13 mouse cellular contexts compared by ENCODE assay signal in genomic region chr9:116330796-116331195, GRCm38 (mm10).
DNase-seq lines count a peak whose midpoint lies in the region; TF ChIP-seq lines count a peak whose summit lies in the region.
"Had no signal": no experiment of that assay in that cellular context is flagged by ENCODE, and none has a peak within 500 bp of the region (broad histone marks: within the 10 kb centered on the region; RNA-seq: fewer than 3 reads in every experiment).

No protein-coding gene starts in this region.

- no peak for TF ChIP-seq POLR2A in CH12.LX (IDR thresholded peaks at IDR 0.05; ENCODE audit: low read depth, low read length)

- H3K27me3 ChIP-seq in CH12.LX (replicated peaks) = no peaks in the 10 kb centered on the region
- no peaks in the 10 kb centered on the region for H3K27me3 ChIP-seq in limb, embryonic 10.5 days (ENCODE audit: low read depth, poor library complexity, severe bottlenecking)
- H3K27me3 ChIP-seq: megakaryocyte, embryonic 14.5 days had no signal

- no peaks in the 10 kb centered on the region for H3K36me3 ChIP-seq in CH12.LX (replicated peaks in 1 of 2; ENCODE audit: control insufficient read depth in 1 of 2, insufficient read depth in 1 of 2, low read length in 1 of 2)
- H3K36me3 ChIP-seq in limb, embryonic 10.5 days = no peaks in the 10 kb centered on the region
- H3K36me3 ChIP-seq: G1E had no signal

- TF ChIP-seq EP300 in CH12.LX (IDR thresholded peaks at IDR 0.05; ENCODE audit: low read length) = no peak

- dilution Hi-C loops in CH12.LX (cut with MboI; ENCODE audit: extremely low pct_ligation_motif_present, extremely low pct_unique_long_range_greater_than_20kb, low sequenced_read_pairs) = no loop called here

- in situ Hi-C loops in CH12.LX (cut with MboI; ENCODE audit: low pct_ligation_motif_present, low pct_unique_long_range_greater_than_20kb, low sequenced_read_pairs) = loop anchor here (5.0 kb wide), 1 partner anchor 37 kb away; no protein-coding TSS in a partner anchor

- no peak overlapping the region; the same call in 1 of the 2 replicates for H3K27ac ChIP-seq in left cerebral cortex, adult 2 months
- H3K27ac ChIP-seq in CH12.LX (ENCODE audit: insufficient read depth, low read depth) = peak overlapping the region; percentile 58; the same call in 1 of the 2 replicates
- peak overlapping the region; percentile 9; the same call in 1 of the 2 replicates for H3K27ac ChIP-seq in limb, embryonic 10.5 days

- intact Hi-C loops in left cerebral cortex, adult 2 months (cut with DNase I) = no loop called here

- no peaks in the 10 kb centered on the region for H3K79me2 ChIP-seq in CH12.LX (replicated peaks; ENCODE audit: control insufficient read depth, extremely low read depth, insufficient read depth, poor library complexity, severe bottlenecking)

- no peak overlapping the region for H3K4me2 ChIP-seq in CH12.LX (ENCODE audit: insufficient read depth, low read depth, poor library complexity, severe bottlenecking)

- peak; percentile 11; the same call in 1 of the 2 replicates for TF ChIP-seq CTCF in left cerebral cortex, adult 2 months (IDR thresholded peaks at IDR 0.05)
- peak in 1 of 2 experiments; percentile 76; a peak in 2 of 4 replicates for TF ChIP-seq CTCF in CH12.LX (conservative IDR thresholded peaks at IDR 0.05 in 1 of 2, IDR thresholded peaks at IDR 0.05 in 1 of 2; ENCODE audit: low read depth in 2 of 2, low read length in 2 of 2)

- 73% methylated on average over 5 of the region's 5 CpGs for WGBS in limb, embryonic 10.5 days

- no peaks in the 10 kb centered on the region for H3K9me3 ChIP-seq in CH12.LX (replicated peaks; ENCODE audit: low read length)
- no peaks in the 10 kb centered on the region for H3K9me3 ChIP-seq in limb, embryonic 10.5 days (replicated peaks)
- H3K9me3 ChIP-seq: megakaryocyte, embryonic 14.5 days had no signal

- H3K4me3 ChIP-seq in left cerebral cortex, adult 2 months = no peak overlapping the region
- no peak overlapping the region for H3K4me3 ChIP-seq in CH12.LX (replicated peaks in 1 of 3; ENCODE audit: low read depth in 2 of 3, low read length in 2 of 3, poor library complexity in 1 of 3)
- H3K4me3 ChIP-seq in limb, embryonic 10.5 days = no peak overlapping the region
- H3K4me3 ChIP-seq: megakaryocyte, embryonic 14.5 days had no signal

- DNase-seq in left cerebral cortex, adult 2 months (ENCODE audit: extremely low spot score in 1 of 2, low spot score in 2 of 2) = no peak
- DNase-seq in left cerebral cortex, adult 9 months (ENCODE audit: low spot score in 2 of 2) = no peak
- DNase-seq in 416B (ENCODE audit: low read depth) = peak; percentile 59
- DNase-seq in CH12.LX (ENCODE audit: extremely low read depth) = no peak
- no peak for DNase-seq in limb, embryonic 10.5 days (ENCODE audit: low spot score)
- DNase-seq in cerebellum, postnatal 14 days = no peak
- no peak for DNase-seq in cerebellum, adult 18-20 months
- DNase-seq in adrenal gland, adult 8-10 months = no peak
- DNase-seq: cerebellum, postnatal 10 days; kidney, postnatal 14 days; layer of hippocampus, postnatal 36 days had no signal

- H3K4me1 ChIP-seq in CH12.LX (ENCODE audit: control insufficient read depth in 1 of 2, insufficient read depth in 2 of 2) = peaks cover 41 to 87% of the 10 kb centered on the region in 2 experiments
- H3K4me1 ChIP-seq in limb, embryonic 10.5 days = peaks cover 11% of the 10 kb centered on the region

- H3K9ac ChIP-seq in CH12.LX (ENCODE audit: insufficient read depth, low read depth) = 0 out of 2 replicates have a peak overlapping the region, but pooled peaks have one; percentile 17

- peak; percentile 53 for TF ChIP-seq RAD21 in CH12.LX (IDR thresholded peaks at IDR 0.05; ENCODE audit: low read depth, low read length)

TF ChIP-seq in CH12.LX, 34 proteins besides CTCF, POLR2A, EP300 and RAD21:
- TF ChIP-seq HCFC1 (IDR thresholded peaks at IDR 0.05; ENCODE audit: low read depth, low read length) (no peak), GABPA (IDR thresholded peaks at IDR 0.05; ENCODE audit: insufficient replicate concordance, low read depth, low read length) (no peak), PAX5 (IDR thresholded peaks at IDR 0.05; ENCODE audit: low read length) (no peak), UBTF (IDR thresholded peaks at IDR 0.05; ENCODE audit: low read depth, low read length) (no peak), MEF2A (IDR thresholded peaks at IDR 0.05; ENCODE audit: borderline replicate concordance, low read depth, low read length) (peak; percentile 12; the same call in 1 of the 2 replicates), ELF1 (IDR thresholded peaks at IDR 0.05; ENCODE audit: low read depth, low read length) (no peak), TBP (conservative IDR thresholded peaks at IDR 0.05; ENCODE audit: low read depth, low read length) (no peak), BHLHE40 (IDR thresholded peaks at IDR 0.05; ENCODE audit: low read depth, low read length) (0 out of 2 replicates have a peak, but pooled peaks have one; percentile 12), ZKSCAN1 (IDR thresholded peaks at IDR 0.05; ENCODE audit: borderline replicate concordance, low read depth, low read length) (no peak), JUN (IDR thresholded peaks at IDR 0.05; ENCODE audit: insufficient read depth, low read depth, low read length) (no peak), MAZ (IDR thresholded peaks at IDR 0.05; ENCODE audit: low read depth, low read length) (no peak), ZMIZ1 (IDR thresholded peaks at IDR 0.05; ENCODE audit: low read depth, low read length) (no peak), MAX (IDR thresholded peaks at IDR 0.05; ENCODE audit: low read length) (no peak), NRF1 (IDR thresholded peaks at IDR 0.05; ENCODE audit: low read depth, low read length) (0 out of 2 replicates have a peak, but pooled peaks have one; percentile 34), SIN3A (IDR thresholded peaks at IDR 0.05; ENCODE audit: low read length) (no peak), SMC3 (IDR thresholded peaks at IDR 0.05; ENCODE audit: low read depth, low read length) (peak; percentile 66), TCF12 (IDR thresholded peaks at IDR 0.05; ENCODE audit: low read depth, low read length) (peak; percentile 28; the same call in 1 of the 2 replicates), ZC3H11A (IDR thresholded peaks at IDR 0.05; ENCODE audit: low read depth, low read length) (peak; percentile 6; the same call in 1 of the 2 replicates), JUND (conservative IDR thresholded peaks at IDR 0.05; ENCODE audit: low read depth, low read length) (no peak), E2F4 (IDR thresholded peaks at IDR 0.05; ENCODE audit: insufficient replicate concordance, low read depth, low read length) (no peak), RCOR1 (conservative IDR thresholded peaks at IDR 0.05; ENCODE audit: low read depth, low read length) (no peak), NELFE (IDR thresholded peaks at IDR 0.05; ENCODE audit: low read depth, low read length) (no peak), CHD2 (IDR thresholded peaks at IDR 0.05; ENCODE audit: low read length) (no peak), CHD1 (IDR thresholded peaks at IDR 0.05; ENCODE audit: low read depth, low read length) (no peak), USF1 (IDR thresholded peaks at IDR 0.05; ENCODE audit: low read depth, low read length) (no peak), MAFK (IDR thresholded peaks at IDR 0.05; ENCODE audit: insufficient replicate concordance, low read length) (no peak)
